Mouse (Mus musculus): ENCODE measurements around the gene Itk.

- TF ChIP-seq POLR2A (IDR thresholded peaks at IDR 0.05; ENCODE audit: borderline replicate concordance, low read depth, low read length) (no peak), CTCF (IDR thresholded peaks at IDR 0.05; ENCODE audit: low read depth, low read length) (no peak)
These were observed 76.7 kb downstream of the Itk start, which contains the start of gene Cyfip2 for GRCm38 (mm10) chr11:46312523-46313035.

Measured in bone marrow macrophage, adult 2 months (primary cell).